Mouse (Mus musculus): ENCODE data around the gene Dclre1a. TPM values are rescaled to one million over a fixed set of nuclear protein-coding genes. Genes with fewer than 3 reads are reported as not detected.
"Not testable (repeated sequence)": the region's sequence is repeated elsewhere in the genome, so short reads cannot be mapped to it uniquely, and the experiment has no call there.

The Dclre1a gene
- polyA plus RNA-seq, 1 experiment: 5.7 TPM

GRCm38 (mm10) chr19:56535765-56536164 lies 12.3 kb downstream of the Dclre1a start:
- Histone ChIP-seq H3K36me3 (ENCODE audit: control insufficient read depth, insufficient read depth, low read length) (no peaks in the 10 kb centered on the region; the same call in 1 of the 2 replicates), H3K4me3 (ENCODE audit: insufficient read depth, low read depth, low read length) (no peak overlapping the region)
- 89% methylated on average over 9 of the region's 9 CpGs for WGBS

GRCm38 (mm10) chr19:56535064-56535463 lies 13.0 kb downstream of the Dclre1a start:
- DNase-seq: no peak
- Histone ChIP-seq H3K4me1 (ENCODE audit: control insufficient read depth, insufficient read depth, low read length) (no peaks in the 10 kb centered on the region), H3K36me3 (ENCODE audit: control insufficient read depth, insufficient read depth, low read length) (no peaks in the 10 kb centered on the region; the same call in 1 of the 2 replicates), H3K27me3 (replicated peaks; ENCODE audit: control insufficient read depth, insufficient read depth, low read length) (no peaks in the 10 kb centered on the region), H3K4me3 (ENCODE audit: insufficient read depth, low read depth, low read length) (no peak overlapping the region), H3K27ac (ENCODE audit: insufficient read depth, low read depth, low read length) (no peak overlapping the region)
- 76% methylated on average over 9 of the region's 9 CpGs for WGBS
- TF ChIP-seq POLR2A (IDR thresholded peaks at IDR 0.05; ENCODE audit: low read depth, low read length) (no peak), CTCF (conservative IDR thresholded peaks at IDR 0.05; ENCODE audit: insufficient read depth, insufficient read length, low read depth, low read length) (no peak)

More at GRCm38 (mm10) chr19:56535765-56536164, 12.3 kb downstream of the Dclre1a start:
- no peak for TF ChIP-seq CTCF (conservative IDR thresholded peaks at IDR 0.05; ENCODE audit: insufficient read depth, insufficient read length, low read depth, low read length)
- no peak for TF ChIP-seq POLR2A (IDR thresholded peaks at IDR 0.05; ENCODE audit: low read depth, low read length)
- no peak overlapping the region for H3K27ac ChIP-seq (ENCODE audit: insufficient read depth, low read depth, low read length)
- DNase-seq: no peak
- no peaks in the 10 kb centered on the region for H3K4me1 ChIP-seq (ENCODE audit: control insufficient read depth, insufficient read depth, low read length)
- H3K27me3 ChIP-seq (replicated peaks; ENCODE audit: control insufficient read depth, insufficient read depth, low read length): no peaks in the 10 kb centered on the region

GRCm38 (mm10) chr19:56534337-56534736 lies 13.7 kb downstream of the Dclre1a start:
- Histone ChIP-seq H3K27me3 (replicated peaks; ENCODE audit: control insufficient read depth, insufficient read depth, low read length) (no peaks in the 10 kb centered on the region), H3K27ac (ENCODE audit: insufficient read depth, low read depth, low read length) (no peak overlapping the region)
- no peak for TF ChIP-seq CTCF (conservative IDR thresholded peaks at IDR 0.05; ENCODE audit: insufficient read depth, insufficient read length, low read depth, low read length)
- TF ChIP-seq POLR2A (IDR thresholded peaks at IDR 0.05; ENCODE audit: low read depth, low read length): no peak

GRCm38 (mm10) chr19:56533291-56534071 lies 14.5 kb downstream of the Dclre1a start:
- Histone ChIP-seq H3K27me3 (replicated peaks; ENCODE audit: control insufficient read depth, insufficient read depth, low read length) (no peaks in the 10 kb centered on the region), H3K4me1 (ENCODE audit: control insufficient read depth, insufficient read depth, low read length) (no peaks in the 10 kb centered on the region), H3K36me3 (ENCODE audit: control insufficient read depth, insufficient read depth, low read length) (no peaks in the 10 kb centered on the region; the same call in 1 of the 2 replicates), H3K4me3 (ENCODE audit: insufficient read depth, low read depth, low read length) (no peak overlapping the region), H3K27ac (ENCODE audit: insufficient read depth, low read depth, low read length) (no peak overlapping the region)
- no peak for DNase-seq
- TF ChIP-seq CTCF (conservative IDR thresholded peaks at IDR 0.05; ENCODE audit: insufficient read depth, insufficient read length, low read depth, low read length): no peak
- TF ChIP-seq POLR2A (IDR thresholded peaks at IDR 0.05; ENCODE audit: low read depth, low read length): no peak
- WGBS: 86% methylated on average over 14 of the region's 14 CpGs

More at GRCm38 (mm10) chr19:56534337-56534736, 13.7 kb downstream of the Dclre1a start:
- no peaks in the 10 kb centered on the region; the same call in 1 of the 2 replicates for H3K36me3 ChIP-seq (ENCODE audit: control insufficient read depth, insufficient read depth, low read length)
- no peaks in the 10 kb centered on the region for H3K4me1 ChIP-seq (ENCODE audit: control insufficient read depth, insufficient read depth, low read length)
- 87% methylated on average over 3 of the region's 3 CpGs for WGBS
- no peak for DNase-seq
- no peak overlapping the region for H3K4me3 ChIP-seq (ENCODE audit: insufficient read depth, low read depth, low read length)

GRCm38 (mm10) chr19:56531251-56531650 lies 16.8 kb downstream of the Dclre1a start:
- no peak for TF ChIP-seq POLR2A (IDR thresholded peaks at IDR 0.05; ENCODE audit: low read depth, low read length)
- no peak for TF ChIP-seq CTCF (conservative IDR thresholded peaks at IDR 0.05; ENCODE audit: insufficient read depth, insufficient read length, low read depth, low read length)
- WGBS: 87% methylated on average over 12 of the region's 12 CpGs
- H3K27ac ChIP-seq (ENCODE audit: insufficient read depth, low read depth, low read length): no peak overlapping the region

GRCm38 (mm10) chr19:56530529-56530928 lies 17.5 kb downstream of the Dclre1a start:
- not testable (repeated sequence) for H3K4me1 ChIP-seq (ENCODE audit: control insufficient read depth, insufficient read depth, low read length); DNase-seq; H3K4me3 ChIP-seq (ENCODE audit: insufficient read depth, low read depth, low read length); H3K27ac ChIP-seq (ENCODE audit: insufficient read depth, low read depth, low read length); H3K27me3 ChIP-seq (replicated peaks; ENCODE audit: control insufficient read depth, insufficient read depth, low read length); H3K36me3 ChIP-seq (ENCODE audit: control insufficient read depth, insufficient read depth, low read length)
- WGBS: no CpG with 5 or more reads among the region's 11 CpGs

More at GRCm38 (mm10) chr19:56531251-56531650, 16.8 kb downstream of the Dclre1a start:
- Histone ChIP-seq H3K36me3 (ENCODE audit: control insufficient read depth, insufficient read depth, low read length) (no peaks in the 10 kb centered on the region; the same call in 1 of the 2 replicates), H3K27me3 (replicated peaks; ENCODE audit: control insufficient read depth, insufficient read depth, low read length) (no peaks in the 10 kb centered on the region), H3K4me3 (ENCODE audit: insufficient read depth, low read depth, low read length) (no peak overlapping the region), H3K4me1 (ENCODE audit: control insufficient read depth, insufficient read depth, low read length) (no peaks in the 10 kb centered on the region)
- no peak for DNase-seq

- not testable (repeated sequence) for H3K4me1 ChIP-seq (ENCODE audit: control insufficient read depth, insufficient read depth, low read length); H3K27me3 ChIP-seq (replicated peaks; ENCODE audit: control insufficient read depth, insufficient read depth, low read length); H3K27ac ChIP-seq (ENCODE audit: insufficient read depth, low read depth, low read length); H3K4me3 ChIP-seq (ENCODE audit: insufficient read depth, low read depth, low read length); H3K36me3 ChIP-seq (ENCODE audit: control insufficient read depth, insufficient read depth, low read length); DNase-seq
- no CpG with 5 or more reads among the region's 7 CpGs for WGBS
Measured at GRCm38 (mm10) chr19:56519408-56519807, 28.6 kb downstream of the Dclre1a start.

GRCm38 (mm10) chr19:56513527-56513926 lies 34.5 kb downstream of the Dclre1a start:
- DNase-seq; H3K27me3 ChIP-seq (replicated peaks; ENCODE audit: control insufficient read depth, insufficient read depth, low read length); H3K4me1 ChIP-seq (ENCODE audit: control insufficient read depth, insufficient read depth, low read length); H3K36me3 ChIP-seq (ENCODE audit: control insufficient read depth, insufficient read depth, low read length); H3K4me3 ChIP-seq (ENCODE audit: insufficient read depth, low read depth, low read length); H3K27ac ChIP-seq (ENCODE audit: insufficient read depth, low read depth, low read length): not testable (repeated sequence)
- WGBS: no CpG with 5 or more reads among the region's 2 CpGs

- not testable (repeated sequence) for H3K27ac ChIP-seq (ENCODE audit: insufficient read depth, low read depth, low read length); H3K36me3 ChIP-seq (ENCODE audit: control insufficient read depth, insufficient read depth, low read length); H3K4me1 ChIP-seq (ENCODE audit: control insufficient read depth, insufficient read depth, low read length); H3K4me3 ChIP-seq (ENCODE audit: insufficient read depth, low read depth, low read length); H3K27me3 ChIP-seq (replicated peaks; ENCODE audit: control insufficient read depth, insufficient read depth, low read length); DNase-seq
- no CpG with 5 or more reads among the region's 4 CpGs for WGBS
Measured at GRCm38 (mm10) chr19:56511207-56511606, 36.8 kb downstream of the Dclre1a start.

GRCm38 (mm10) chr19:56503525-56503924 lies 44.5 kb downstream of the Dclre1a start:
- DNase-seq; H3K36me3 ChIP-seq (ENCODE audit: control insufficient read depth, insufficient read depth, low read length); H3K4me3 ChIP-seq (ENCODE audit: insufficient read depth, low read depth, low read length); H3K27me3 ChIP-seq (replicated peaks; ENCODE audit: control insufficient read depth, insufficient read depth, low read length); H3K4me1 ChIP-seq (ENCODE audit: control insufficient read depth, insufficient read depth, low read length); H3K27ac ChIP-seq (ENCODE audit: insufficient read depth, low read depth, low read length): not testable (repeated sequence)
- WGBS: no CpG with 5 or more reads among the region's 5 CpGs
